Mouse (Mus musculus) hindbrain, embryonic 15.5 days (tissue): ENCODE data around the gene Evx2. TPM values are rescaled to one million over a fixed set of nuclear protein-coding genes. Genes with fewer than 3 reads are reported as not detected.

Experiments
- ATAC-seq: fragments of 200-750 bp; cut with Nextera tagmentation; 2 replicates; pipeline ENCODE4 v1.8.0; 2017; ENCODE audit warnings: low read depth, moderate number of reproducible peaks, moderate TSS enrichment; ENCODE audit not compliant: low FRiP score
- H3K27ac ChIP-seq: fragments of 300-500 bp; sonication (generic); replicated peaks from 2 replicates; pipeline ENCODE4 v1.5.1; 2015; ENCODE audit warnings: mild to moderate bottlenecking, inconsistent platforms
- H3K27me3 ChIP-seq: fragments of 300-500 bp; sonication (generic); 2 replicates; pipeline ENCODE4 v1.6.1; 2015; ENCODE audit warnings: control low read depth, inconsistent platforms
- H3K36me3 ChIP-seq: fragments of 300-500 bp; sonication (generic); 2 replicates; pipeline ENCODE4 v1.6.1; 2015; ENCODE audit warnings: control low read depth, inconsistent platforms
- H3K4me1 ChIP-seq: fragments of 300-500 bp; sonication (generic); replicated peaks from 2 replicates; pipeline ENCODE4 v1.6.1; 2015; ENCODE audit warnings: control low read depth, inconsistent platforms
- H3K4me2 ChIP-seq: fragments of 300-500 bp; sonication (generic); 2 replicates; pipeline ENCODE4 v1.6.1; 2015; ENCODE audit warnings: moderate library complexity, mild to moderate bottlenecking, inconsistent platforms
- H3K4me3 ChIP-seq: fragments of 300-500 bp; sonication (generic); 2 replicates; pipeline ENCODE4 v1.5.1; 2015; ENCODE audit warnings: mild to moderate bottlenecking, inconsistent platforms
- H3K9ac ChIP-seq: fragments of 300-500 bp; sonication (generic); 2 replicates; pipeline ENCODE4 v1.6.1; 2015; ENCODE audit warnings: inconsistent platforms
- H3K9me3 ChIP-seq: fragments of 300-500 bp; sonication (generic); 2 replicates; pipeline ENCODE4 v1.6.1; 2016; ENCODE audit warnings: control low read depth, inconsistent platforms
- WGBS: fragments of 180-500 bp; shearing (Covaris S2); methylation state at CpG from one replicate; pipeline ENCODE4 v1.1.7; 2015; 5-methylcytosine and 5-hydroxymethylcytosine counted together
- polyA plus RNA-seq: library from polyadenylated mRNA; unstranded; fragments of >200 nt; fragmentation: Nextera tagmentation; extraction: Ambion mirVana; gene quantifications from 2 replicates; pipeline ENCODE4 v1.2.1, GENCODE M21; 2015

The Evx2 gene
- polyA plus RNA-seq, 1 experiment from 2014 or later, result 0.87 TPM

DNA sequence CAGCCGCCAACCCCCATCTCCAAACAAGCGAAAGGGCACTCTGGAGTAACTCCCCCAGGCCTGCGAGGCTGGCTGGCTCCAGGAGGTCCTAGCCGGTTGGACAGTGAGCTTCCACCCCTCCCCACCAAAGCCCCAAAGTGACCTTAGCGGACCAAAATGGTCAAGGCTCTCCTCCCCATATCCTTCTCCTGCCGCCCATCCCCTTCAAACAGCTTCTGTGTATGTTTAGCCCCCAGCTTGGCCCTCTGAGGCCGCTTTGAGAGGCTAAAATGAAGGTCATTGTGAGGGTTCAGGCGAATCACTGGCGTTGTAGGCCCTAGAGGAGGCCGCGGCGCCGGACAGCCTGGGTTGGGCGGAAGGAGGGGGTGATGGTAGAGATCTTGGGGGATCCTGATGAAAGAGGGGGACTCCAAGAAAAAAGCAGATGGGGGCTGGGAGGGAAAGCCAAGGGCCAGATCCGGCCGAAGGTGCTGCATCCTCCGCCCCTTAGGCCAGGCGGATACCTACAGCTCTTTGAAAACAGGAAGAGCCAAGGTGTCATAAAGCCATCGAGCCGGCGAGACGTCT is 41.3 kb upstream of the Evx2 start:
- Histone ChIP-seq H3K27me3 (peaks cover 78% of the 10 kb centered on the region), H3K4me1 (peaks cover 21% of the 10 kb centered on the region), H3K4me3 (no peak overlapping the region), H3K36me3 (no peaks in the 10 kb centered on the region), H3K27ac (no peak overlapping the region), H3K9ac (no peak overlapping the region), H3K4me2 (no peak overlapping the region), H3K9me3 (no peaks in the 10 kb centered on the region)
- no peak for ATAC-seq
- WGBS, result 2% methylated on average over 22 of the region's 22 CpGs

DNA sequence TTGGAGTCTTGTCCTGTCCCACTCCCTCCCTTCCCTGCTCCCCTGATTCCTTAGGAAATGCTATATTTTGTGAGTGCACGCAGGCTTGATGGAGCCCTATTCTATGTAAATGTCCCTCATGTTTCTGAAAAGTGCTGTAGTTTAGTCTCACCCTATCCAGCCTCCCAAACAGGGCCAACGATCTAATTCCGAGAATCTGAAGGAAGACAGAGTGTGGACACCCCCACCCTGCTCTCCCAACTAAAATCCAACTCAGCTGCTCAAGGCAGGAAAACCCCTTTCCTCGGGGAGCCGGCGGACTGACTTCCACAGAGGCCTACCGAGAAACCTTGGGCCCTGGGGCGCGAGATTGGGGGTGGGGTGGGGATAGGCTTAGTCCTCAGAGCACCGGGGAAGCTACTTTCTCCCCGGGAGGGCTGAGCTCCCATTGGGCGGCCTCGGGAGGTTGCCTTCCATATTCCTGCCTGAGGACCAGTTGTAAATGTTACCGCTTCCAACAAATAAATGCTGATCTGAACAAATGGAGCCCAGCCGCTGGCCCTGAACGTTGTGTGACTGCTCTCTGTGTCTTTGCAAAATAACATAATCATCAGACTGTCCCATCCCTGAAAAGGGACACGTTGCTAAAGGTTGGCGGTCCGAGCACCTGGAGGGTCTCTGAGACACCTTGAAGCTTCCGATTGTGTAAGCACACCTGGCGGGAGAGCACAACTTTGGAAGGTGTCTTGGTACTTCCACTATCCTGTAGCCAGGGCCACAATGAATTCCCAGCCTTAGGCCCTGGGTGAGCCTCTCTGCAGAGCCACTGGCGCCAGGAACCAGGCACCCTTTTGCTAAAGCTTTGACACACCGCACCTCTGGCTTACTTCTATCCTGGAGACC is 40.5 kb upstream of the Evx2 start:
- H3K4me1 ChIP-seq, result peaks cover 14% of the 10 kb centered on the region
- ATAC-seq, result no peak
- WGBS, result 3% methylated on average over 23 of the region's 23 CpGs
- no peak overlapping the region for H3K27ac ChIP-seq
- no peak overlapping the region for H3K9ac ChIP-seq
- H3K4me3 ChIP-seq, result no peak overlapping the region
- H3K27me3 ChIP-seq, result peaks cover 80% of the 10 kb centered on the region
- no peak overlapping the region for H3K4me2 ChIP-seq
- H3K9me3 ChIP-seq, result no peaks in the 10 kb centered on the region
- H3K36me3 ChIP-seq, result no peaks in the 10 kb centered on the region

DNA sequence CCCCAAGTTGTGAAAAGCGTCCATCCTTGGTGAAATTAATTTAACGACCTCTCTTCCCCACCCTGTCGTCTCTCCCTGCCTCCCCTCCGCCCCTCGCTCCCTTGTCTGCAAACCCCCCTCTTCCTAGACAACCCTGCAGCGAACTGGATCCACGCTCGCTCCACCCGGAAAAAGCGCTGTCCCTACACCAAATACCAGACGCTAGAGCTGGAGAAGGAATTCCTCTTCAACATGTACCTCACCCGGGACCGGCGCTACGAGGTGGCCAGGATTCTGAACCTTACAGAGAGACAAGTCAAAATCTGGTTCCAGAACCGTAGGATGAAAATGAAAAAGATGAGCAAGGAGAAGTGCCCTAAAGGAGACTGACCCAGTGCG is 39.7 kb upstream of the Evx2 start:
- Histone ChIP-seq H3K36me3 (no peaks in the 10 kb centered on the region), H3K4me1 (peaks cover 12% of the 10 kb centered on the region), H3K4me3 (no peak overlapping the region), H3K9ac (no peak overlapping the region), H3K27ac (no peak overlapping the region), H3K9me3 (no peaks in the 10 kb centered on the region), H3K4me2 (no peak overlapping the region), H3K27me3 (peaks cover 82% of the 10 kb centered on the region)
- 2% methylated on average over 17 of the region's 17 CpGs for WGBS
- no peak for ATAC-seq

DNA sequence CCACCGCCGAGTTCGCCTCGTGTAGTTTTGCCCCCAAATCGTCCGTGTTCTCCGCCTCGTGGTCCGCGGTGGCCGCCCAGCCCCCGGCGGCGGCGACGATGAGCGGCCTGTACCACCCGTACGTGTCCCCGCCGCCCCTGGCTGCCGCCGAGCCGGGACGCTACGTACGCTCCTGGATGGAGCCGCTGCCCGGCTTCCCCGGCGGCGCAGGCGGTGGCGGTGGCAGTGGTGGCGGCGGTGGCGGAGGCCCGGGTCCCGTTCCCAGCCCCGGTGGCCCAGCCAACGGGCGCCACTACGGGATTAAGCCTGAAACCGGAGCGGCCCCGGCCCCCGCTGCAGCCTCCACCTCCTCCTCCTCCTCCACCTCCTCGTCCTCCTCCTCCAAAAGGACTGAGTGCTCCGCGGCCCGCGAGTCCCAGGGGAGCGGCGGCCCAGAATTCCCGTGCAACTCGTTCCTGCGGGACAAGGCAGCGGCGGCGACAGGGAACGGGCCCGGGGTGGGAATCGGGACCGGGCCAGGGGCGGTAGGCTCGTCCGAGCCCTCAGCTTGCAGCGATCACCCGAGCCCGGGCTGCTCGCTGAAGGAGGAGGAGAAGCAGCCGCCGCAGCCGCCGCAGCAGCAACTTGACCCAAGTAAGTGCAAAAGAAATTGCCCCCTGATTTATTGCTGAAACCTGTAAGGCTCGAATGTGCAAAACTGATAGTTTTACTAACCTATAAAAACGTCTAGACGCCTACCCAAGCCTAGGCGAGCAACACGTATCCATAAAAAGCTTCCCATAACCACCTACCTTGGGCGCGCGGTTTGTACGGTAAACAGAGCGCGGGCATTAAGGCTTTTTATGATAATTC is 39.1 kb upstream of the Evx2 start:
- ATAC-seq, result no peak
- H3K9me3 ChIP-seq, result no peaks in the 10 kb centered on the region
- H3K27ac ChIP-seq, result no peak overlapping the region
- H3K4me1 ChIP-seq, result peaks cover 12% of the 10 kb centered on the region
- no peak overlapping the region for H3K9ac ChIP-seq
- under 1% methylated on average over 70 of the region's 86 CpGs for WGBS
- peaks cover 82% of the 10 kb centered on the region for H3K27me3 ChIP-seq
- H3K4me3 ChIP-seq, result peak overlapping the region; percentile 26
- H3K36me3 ChIP-seq, result no peaks in the 10 kb centered on the region
- peak overlapping the region; percentile 51 for H3K4me2 ChIP-seq

DNA sequence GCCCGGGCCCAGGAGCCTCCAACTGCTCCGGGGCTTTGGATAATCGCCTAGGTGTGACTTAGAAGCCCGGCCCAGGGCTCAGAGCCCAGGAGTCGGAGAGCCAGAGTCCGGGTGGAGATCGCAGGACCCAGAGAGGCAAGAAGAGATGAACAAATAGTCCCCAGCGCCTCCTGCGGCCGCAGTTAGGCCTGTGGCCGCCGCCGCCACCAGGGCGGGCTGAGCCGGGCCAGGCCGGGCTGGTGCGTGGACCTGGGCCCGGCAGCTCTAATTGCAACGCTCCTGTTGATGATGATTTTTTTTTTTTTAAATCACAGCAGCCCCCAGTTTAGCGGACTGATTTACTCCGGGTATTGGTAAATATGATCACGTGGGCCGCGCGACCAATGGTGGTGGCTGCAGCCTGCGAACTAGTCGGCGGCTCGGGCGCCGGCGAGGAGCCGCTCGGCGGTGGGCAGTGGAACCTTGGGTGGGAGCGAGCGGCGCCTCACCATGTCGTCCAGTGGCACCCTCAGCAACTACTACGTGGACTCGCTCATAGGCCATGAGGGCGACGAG is 38.3 kb upstream of the Evx2 start, which contains the start of gene Hoxd9:
Gene Hoxd9, plus strand, starts transcription at position 161 of the 555 bp plus-strand sequence.
- ATAC-seq, result 0 out of 2 replicates have a peak, but pooled peaks have one; percentile 15
- Histone ChIP-seq H3K27me3 (peaks cover 85% of the 10 kb centered on the region), H3K9ac (no peak within 1 kb of the TSS), H3K4me1 (peaks cover 12% of the 10 kb centered on the region), H3K9me3 (no peaks in the 10 kb centered on the region), H3K36me3 (no peaks in the 10 kb centered on the region), H3K27ac (no peak within 1 kb of the TSS), H3K4me2 (peak within 1 kb of the TSS; percentile 51), H3K4me3 (peak within 1 kb of the TSS; percentile 26)
- under 1% methylated on average over 43 of the region's 43 CpGs for WGBS

DNA sequence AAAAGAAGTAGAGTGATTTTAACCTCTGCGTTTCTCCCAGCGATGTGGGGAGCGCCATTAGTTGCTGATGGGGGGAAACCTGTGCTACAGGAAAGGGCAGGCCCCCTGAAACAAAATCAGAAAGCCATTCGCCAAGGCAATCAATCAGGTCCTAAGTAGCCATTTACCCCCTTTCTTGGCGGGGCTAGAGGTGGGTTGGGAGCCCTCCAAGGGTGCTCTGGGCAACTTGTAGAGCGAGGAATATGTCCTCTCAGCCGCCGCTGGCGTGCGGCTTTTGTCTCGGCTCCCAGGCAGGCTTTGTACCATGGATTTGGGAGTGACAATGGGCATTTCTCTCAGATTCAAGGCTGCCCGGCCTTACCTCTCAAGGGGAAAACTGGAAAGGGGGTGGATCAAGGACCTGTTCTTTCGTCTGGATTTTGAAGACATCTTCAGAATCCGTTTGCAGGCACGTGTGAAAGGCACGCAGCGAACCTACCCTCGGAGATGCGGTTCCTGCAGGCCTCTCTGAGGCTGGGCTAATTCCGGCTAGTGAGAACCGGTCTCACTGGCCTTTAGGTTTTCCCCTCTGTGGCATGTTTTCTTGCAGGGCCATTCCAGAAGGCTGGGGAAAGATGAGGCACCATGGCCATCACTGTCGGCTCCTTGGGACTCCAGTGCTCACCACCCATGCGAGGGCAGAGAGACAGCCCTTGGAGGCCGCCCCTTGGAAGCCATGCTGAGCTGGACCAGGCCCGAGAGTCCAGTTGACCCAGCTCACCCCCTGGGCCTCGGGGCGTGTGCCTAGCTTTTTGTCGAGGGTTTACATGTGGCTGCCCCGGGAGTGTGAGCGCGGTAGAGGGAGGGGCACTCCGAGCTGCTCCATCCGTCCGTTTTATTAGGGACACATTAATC is 37.3 kb upstream of the Evx2 start:
- WGBS, result 2% methylated on average over 34 of the region's 34 CpGs
- Histone ChIP-seq H3K4me3 (no peak overlapping the region), H3K9me3 (no peaks in the 10 kb centered on the region), H3K27me3 (peaks cover 87% of the 10 kb centered on the region), H3K27ac (no peak overlapping the region), H3K4me1 (peaks cover 12% of the 10 kb centered on the region), H3K9ac (no peak overlapping the region), H3K36me3 (no peaks in the 10 kb centered on the region), H3K4me2 (no peak overlapping the region)
- ATAC-seq, result no peak

DNA sequence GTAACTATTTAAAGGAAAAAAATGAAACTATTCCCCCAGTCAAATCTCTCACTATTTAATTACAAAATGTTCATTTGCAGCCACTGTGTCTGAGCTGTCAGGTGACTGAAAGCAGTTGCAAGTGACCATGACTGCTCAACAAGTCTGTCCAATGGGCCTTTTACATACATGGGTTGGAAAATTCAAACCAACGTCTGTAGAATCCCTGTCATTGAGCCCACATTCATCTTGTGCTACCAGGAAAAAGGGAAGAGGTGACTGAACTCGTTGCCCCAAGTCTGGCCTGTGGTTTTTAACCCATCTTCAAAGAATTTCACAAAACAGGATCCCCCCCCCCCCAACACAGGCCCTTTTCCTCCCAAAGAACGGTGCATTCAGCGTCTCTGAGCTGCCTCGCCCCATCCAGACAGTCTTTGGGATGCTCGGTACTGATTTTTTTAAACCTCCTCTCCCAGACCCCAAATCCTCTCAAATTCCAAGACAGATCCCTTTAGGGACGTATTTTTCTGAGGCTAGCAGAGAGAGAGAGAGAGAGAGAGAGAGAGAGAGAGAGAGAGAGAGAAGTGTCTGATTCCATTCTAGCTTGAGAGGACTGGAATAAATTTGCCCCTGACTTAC is 36.6 kb upstream of the Evx2 start:
- Histone ChIP-seq H3K27me3 (peaks cover 87% of the 10 kb centered on the region), H3K4me3 (no peak overlapping the region), H3K9ac (no peak overlapping the region), H3K36me3 (no peaks in the 10 kb centered on the region), H3K9me3 (no peaks in the 10 kb centered on the region), H3K4me1 (peaks cover 12% of the 10 kb centered on the region), H3K27ac (no peak overlapping the region), H3K4me2 (no peak overlapping the region)
- ATAC-seq, result no peak
- 3% methylated on average over 7 of the region's 7 CpGs for whole genome bisulfite sequencing

DNA sequence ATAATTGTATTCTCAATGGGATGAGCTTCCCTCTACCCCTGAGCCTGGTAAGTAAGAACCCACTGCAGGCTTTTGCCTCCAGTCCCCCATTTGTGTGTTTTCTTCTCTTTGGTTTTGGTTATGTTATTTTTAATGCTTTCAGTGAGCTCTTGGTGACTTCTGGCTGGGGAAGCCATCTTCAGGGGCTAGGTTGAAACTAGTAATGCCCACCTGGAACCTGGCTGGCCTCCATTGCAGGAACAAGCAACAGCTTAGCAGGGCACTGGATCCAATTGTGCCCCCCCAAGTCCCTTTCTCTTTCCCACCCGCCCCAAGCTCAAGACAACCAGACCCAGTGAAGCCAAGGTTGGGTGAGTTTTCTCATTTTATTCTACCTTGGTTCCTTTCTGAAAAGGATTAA is 36.0 kb upstream of the Evx2 start:
- 0% methylated on average over 1 of the region's 1 CpGs for WGBS
- H3K4me3 ChIP-seq, result no peak overlapping the region
- no peaks in the 10 kb centered on the region for H3K9me3 ChIP-seq
- H3K4me2 ChIP-seq, result no peak overlapping the region
- no peak overlapping the region for H3K27ac ChIP-seq
- peaks cover 12% of the 10 kb centered on the region for H3K4me1 ChIP-seq
- H3K27me3 ChIP-seq, result peaks cover 83% of the 10 kb centered on the region
- no peaks in the 10 kb centered on the region for H3K36me3 ChIP-seq
- no peak overlapping the region for H3K9ac ChIP-seq
- no peak for ATAC-seq

DNA sequence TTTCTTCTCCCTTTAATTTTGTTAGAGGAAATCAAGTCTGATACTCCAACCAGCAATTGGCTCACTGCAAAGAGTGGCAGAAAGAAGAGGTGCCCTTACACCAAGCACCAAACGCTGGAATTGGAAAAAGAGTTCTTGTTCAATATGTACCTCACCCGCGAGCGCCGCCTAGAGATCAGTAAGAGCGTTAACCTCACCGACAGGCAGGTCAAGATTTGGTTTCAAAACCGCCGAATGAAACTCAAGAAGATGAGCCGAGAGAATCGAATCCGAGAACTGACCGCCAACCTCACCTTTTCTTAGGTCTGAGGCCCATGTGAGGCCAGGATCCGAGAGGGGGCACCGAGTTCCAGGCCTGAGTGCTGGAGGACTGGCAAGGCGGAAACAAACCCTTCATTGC is 34.7 kb upstream of the Evx2 start:
- Histone ChIP-seq H3K4me1 (peaks cover 12% of the 10 kb centered on the region), H3K9me3 (no peaks in the 10 kb centered on the region), H3K27me3 (peaks cover 83% of the 10 kb centered on the region), H3K36me3 (no peaks in the 10 kb centered on the region), H3K9ac (no peak overlapping the region), H3K27ac (no peak overlapping the region), H3K4me3 (no peak overlapping the region), H3K4me2 (no peak overlapping the region)
- WGBS, result 1% methylated on average over 16 of the region's 16 CpGs
- no peak for ATAC-seq

DNA sequence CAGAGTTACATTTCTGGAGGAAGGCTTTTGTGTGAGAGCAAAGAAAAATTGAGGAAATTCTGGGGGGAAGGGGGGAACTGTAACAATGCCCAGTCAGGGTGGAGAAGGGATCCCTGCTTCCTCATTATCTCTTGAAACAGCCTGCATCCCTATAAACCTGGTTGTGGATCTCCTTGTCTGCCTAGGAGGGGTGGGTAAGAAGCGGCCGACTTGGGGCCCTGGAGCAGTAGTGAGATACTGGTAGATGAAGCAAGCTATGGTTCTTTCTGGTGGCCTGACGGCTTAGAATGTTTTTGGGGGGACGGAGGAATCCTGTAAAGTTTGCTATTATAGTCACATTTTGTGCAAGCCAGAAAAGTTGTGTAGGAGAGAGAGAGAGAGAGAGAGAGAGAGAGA is 34.1 kb upstream of the Evx2 start:
- Histone ChIP-seq H3K27me3 (peaks cover 86% of the 10 kb centered on the region), H3K9me3 (no peaks in the 10 kb centered on the region), H3K27ac (no peak overlapping the region), H3K4me2 (no peak overlapping the region), H3K36me3 (no peaks in the 10 kb centered on the region), H3K9ac (no peak overlapping the region), H3K4me3 (no peak overlapping the region), H3K4me1 (peaks cover 10% of the 10 kb centered on the region)
- WGBS, result 11% methylated on average over 4 of the region's 4 CpGs
- no peak for ATAC-seq
